Mouse (Mus musculus) olfactory bulb, adult 2 months (tissue): ENCODE measurements around the gene Mpst.

Experiments used
- CTCF ChIP-seq: fragments of 200-500 bp; IDR thresholded peaks from 2 replicates; pipeline ENCODE4 v1.5.1; 2012; ENCODE audit warnings: low read depth, mild to moderate bottlenecking, low read length, moderate library complexity; ENCODE audit not compliant: insufficient read depth
- POLR2A ChIP-seq: fragments of 200-500 bp; IDR thresholded peaks from 2 replicates; pipeline ENCODE4 v1.6.1; 2012; ENCODE audit warnings: mild to moderate bottlenecking, low read depth, low read length, moderate library complexity; ENCODE audit not compliant: insufficient read depth

GRCm38 (mm10) chr15:78416937-78417336 lies 10.7 kb downstream of the Mpst start:
- TF ChIP-seq CTCF (no peak), POLR2A (no peak)
